10 mouse cellular contexts compared by ENCODE assay signal in genomic region chr17:36308855-36309254, GRCm38 (mm10). TPM values are rescaled to one million over a fixed set of nuclear protein-coding genes. Genes with fewer than 3 reads are reported as not detected.
DNase-seq lines count a peak whose midpoint lies in the region; ATAC-seq and TF ChIP-seq lines count a peak whose summit lies in the region.
"Not testable (repeated sequence)": the region's sequence is repeated elsewhere in the genome, so short reads cannot be mapped to it uniquely, and the experiment has no call there.
"Had no signal": no experiment of that assay in that cellular context is flagged by ENCODE, and none has a peak within 500 bp of the region (broad histone marks: within the 10 kb centered on the region; RNA-seq: fewer than 3 reads in every experiment).

No protein-coding gene starts in this region.

- peak overlapping the region; percentile 28; the same call in 1 of the 2 replicates for H3K4me2 ChIP-seq in hindbrain, postnatal 0 days (ENCODE audit: low read depth, low read length)

- not testable (repeated sequence) for H3K4me3 ChIP-seq in hindbrain, postnatal 0 days (ENCODE audit: low read length)

- H3K36me3 ChIP-seq in hindbrain, postnatal 0 days (ENCODE audit: insufficient read depth, low read length), result not testable (repeated sequence)

- not testable (repeated sequence) for H3K4me1 ChIP-seq in hindbrain, postnatal 0 days (ENCODE audit: insufficient read depth, low read length)

- peak; percentile 84 for DNase-seq in adipocyte (ENCODE audit: low spot score)
- DNase-seq in gastrocnemius, adult 18-20 months (ENCODE audit: low spot score), result peak; percentile 77
- peak; percentile 94 for DNase-seq in hindbrain, postnatal 0 days (ENCODE audit: low spot score)
- DNase-seq in left cerebral cortex, adult 11 months (ENCODE audit: low spot score), result peak; percentile 77
- peak; percentile 76 for DNase-seq in retina, postnatal 7 days (ENCODE audit: low read depth, low spot score)
- DNase-seq in thymus, postnatal 36 days, result peak; percentile 69 to 77

- H3K9me3 ChIP-seq in hindbrain, postnatal 0 days (ENCODE audit: low read length), result not testable (repeated sequence)

- ATAC-seq in common myeloid progenitor, adult 5-6 weeks (replicated peaks; ENCODE audit: low read depth, poor library complexity, severe bottlenecking), result peak; percentile 87
- peak; percentile 90 for ATAC-seq in hindbrain, postnatal 0 days
- peak; percentile 85 for ATAC-seq in megakaryocyte progenitor cell, adult 5-6 weeks (replicated peaks; ENCODE audit: poor library complexity)

- peak; percentile 87 for TF ChIP-seq CTCF in hindbrain, postnatal 0 days (IDR thresholded peaks at IDR 0.05; ENCODE audit: low read depth)

- H3K27me3 ChIP-seq in hindbrain, postnatal 0 days (ENCODE audit: insufficient read depth, low read length), result not testable (repeated sequence)

- not testable (repeated sequence) for H3K27ac ChIP-seq in hindbrain, postnatal 0 days

- 0% methylated on average over 3 of the region's 3 CpGs for WGBS in hindbrain, postnatal 0 days

- not testable (repeated sequence) for H3K9ac ChIP-seq in hindbrain, postnatal 0 days (replicated peaks; ENCODE audit: low read length)

RNA-seq across cellular contexts. Expression of gene H2-M10.1, which starts 17.1 kb away (rescaled TPM):
- total RNA-seq in common myeloid progenitor, adult 5-6 weeks (2017), result not detected in 2 replicates
- total RNA-seq in gastrocnemius, adult 18-20 months (2021), result not detected
- not detected in 2 replicates for total RNA-seq in hindbrain, postnatal 0 days (2014; rRNA removed)
- not detected in 2 replicates for polyA plus RNA-seq in hindbrain, postnatal 0 days (2015; fragmentation: Nextera tagmentation; extraction: Ambion mirVana)
- total RNA-seq in megakaryocyte progenitor cell, adult 5-6 weeks (2015), result not detected in 2 replicates
- total RNA-seq in megakaryocyte progenitor cell, adult 5-6 weeks (2017), result not detected in 2 replicates
- polyA plus RNA-seq: heart, embryonic 10.5 days had no signal

RNA-seq across cellular contexts. Expression of gene H2-M10.2, which starts 22.6 kb away (rescaled TPM):
- not detected in 2 replicates for total RNA-seq in common myeloid progenitor, adult 5-6 weeks (2017)
- total RNA-seq in gastrocnemius, adult 18-20 months (2021), result not detected
- total RNA-seq in hindbrain, postnatal 0 days (2014; rRNA removed), result not detected in 2 replicates
- polyA plus RNA-seq in hindbrain, postnatal 0 days (2015; fragmentation: Nextera tagmentation; extraction: Ambion mirVana), result not detected in 2 replicates
- total RNA-seq in megakaryocyte progenitor cell, adult 5-6 weeks (2015), result not detected in 2 replicates
- total RNA-seq in megakaryocyte progenitor cell, adult 5-6 weeks (2017), result not detected in 2 replicates
- polyA plus RNA-seq: heart, embryonic 10.5 days; myocyte had no signal

RNA-seq across cellular contexts. Expression of gene Trim39, which starts 36.8 kb away (rescaled TPM):
- total RNA-seq in common myeloid progenitor, adult 5-6 weeks (2017), result 12.8 and 18.4 TPM in 2 replicates
- total RNA-seq in gastrocnemius, adult 18-20 months (2021), result 1 to 10 TPM; 6.2 to 6.6 TPM
- 18.5 and 22.9 TPM in 2 replicates for total RNA-seq in hindbrain, postnatal 0 days (2014; rRNA removed)
- 13.0 and 13.3 TPM in 2 replicates for polyA plus RNA-seq in hindbrain, postnatal 0 days (2015; fragmentation: Nextera tagmentation; extraction: Ambion mirVana)
- total RNA-seq in megakaryocyte progenitor cell, adult 5-6 weeks (2015), result 13.2 and 14.1 TPM in 2 replicates
- total RNA-seq in megakaryocyte progenitor cell, adult 5-6 weeks (2017), result 15.3 and 16.3 TPM in 2 replicates

RNA-seq across cellular contexts. Expression of gene Rpp21, which starts 51.0 kb away (rescaled TPM):
- 19.6 and 21.1 TPM in 2 replicates for total RNA-seq in common myeloid progenitor, adult 5-6 weeks (2017)
- total RNA-seq in gastrocnemius, adult 18-20 months (2021), result 10 to 100 TPM; 36.5 to 44.5 TPM
- 29.8 and 54.6 TPM in 2 replicates for total RNA-seq in hindbrain, postnatal 0 days (2014; rRNA removed)
- 154 and 160 TPM in 2 replicates for polyA plus RNA-seq in hindbrain, postnatal 0 days (2015; fragmentation: Nextera tagmentation; extraction: Ambion mirVana)
- total RNA-seq in megakaryocyte progenitor cell, adult 5-6 weeks (2015), result 48.6 and 56.3 TPM in 2 replicates
- total RNA-seq in megakaryocyte progenitor cell, adult 5-6 weeks (2017), result 25.9 and 50.6 TPM in 2 replicates

RNA-seq across cellular contexts. Expression of gene H2-M10.3, which starts 59.4 kb away (rescaled TPM):
- not detected in 2 replicates for total RNA-seq in common myeloid progenitor, adult 5-6 weeks (2017)
- total RNA-seq in gastrocnemius, adult 18-20 months (2021), result not detected
- not detected in 2 replicates for total RNA-seq in hindbrain, postnatal 0 days (2014; rRNA removed)
- not detected in 2 replicates for polyA plus RNA-seq in hindbrain, postnatal 0 days (2015; fragmentation: Nextera tagmentation; extraction: Ambion mirVana)
- total RNA-seq in megakaryocyte progenitor cell, adult 5-6 weeks (2015), result not detected in 2 replicates
- total RNA-seq in megakaryocyte progenitor cell, adult 5-6 weeks (2017), result not detected in 2 replicates
- polyA plus RNA-seq: heart, embryonic 10.5 days; myocyte had no signal
